Mouse (Mus musculus) NIH3T3 (cell line): ENCODE measurements around the gene Prm3.
A peak's percentile ranks its signal among the peaks of the same experiment; 100 is the strongest.
"Not testable (repeated sequence)": the region's sequence is repeated elsewhere in the genome, so short reads cannot be mapped to it uniquely, and the experiment has no call there.

Experiments
- DNase-seq: peaks from one replicate; pipeline ENCODE4 v3.0.0-alpha.2; 2012; ENCODE audit warnings: low read depth

The Prm3 gene

GRCm38 (mm10) chr16:10790702-10791101 is at the start of gene Prm3:
Gene Prm3, minus strand, starts transcription at chr16:10790914.
- DNase-seq, result no peak

DNA sequence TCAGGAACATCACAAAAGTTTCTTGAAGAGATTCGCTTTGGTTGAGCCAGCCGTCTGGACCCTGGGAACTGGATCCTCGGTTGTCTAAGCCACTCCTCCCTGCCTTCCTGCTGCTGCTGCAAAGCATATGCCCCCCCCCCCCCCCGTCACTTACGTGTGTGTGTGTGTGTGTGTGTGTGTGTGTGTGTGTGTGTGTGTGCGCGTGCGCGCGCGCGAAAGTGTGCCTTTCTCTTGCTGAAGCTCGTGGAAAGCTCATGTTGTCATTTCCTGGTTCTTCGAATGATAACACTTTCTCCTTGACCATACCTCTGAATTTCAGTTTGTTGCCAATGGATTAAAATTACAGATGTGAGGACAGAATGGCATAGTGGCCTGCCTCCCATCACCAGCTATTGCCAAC is 49.3 kb upstream of the Prm3 start:
- DNase-seq, result no peak

DNA sequence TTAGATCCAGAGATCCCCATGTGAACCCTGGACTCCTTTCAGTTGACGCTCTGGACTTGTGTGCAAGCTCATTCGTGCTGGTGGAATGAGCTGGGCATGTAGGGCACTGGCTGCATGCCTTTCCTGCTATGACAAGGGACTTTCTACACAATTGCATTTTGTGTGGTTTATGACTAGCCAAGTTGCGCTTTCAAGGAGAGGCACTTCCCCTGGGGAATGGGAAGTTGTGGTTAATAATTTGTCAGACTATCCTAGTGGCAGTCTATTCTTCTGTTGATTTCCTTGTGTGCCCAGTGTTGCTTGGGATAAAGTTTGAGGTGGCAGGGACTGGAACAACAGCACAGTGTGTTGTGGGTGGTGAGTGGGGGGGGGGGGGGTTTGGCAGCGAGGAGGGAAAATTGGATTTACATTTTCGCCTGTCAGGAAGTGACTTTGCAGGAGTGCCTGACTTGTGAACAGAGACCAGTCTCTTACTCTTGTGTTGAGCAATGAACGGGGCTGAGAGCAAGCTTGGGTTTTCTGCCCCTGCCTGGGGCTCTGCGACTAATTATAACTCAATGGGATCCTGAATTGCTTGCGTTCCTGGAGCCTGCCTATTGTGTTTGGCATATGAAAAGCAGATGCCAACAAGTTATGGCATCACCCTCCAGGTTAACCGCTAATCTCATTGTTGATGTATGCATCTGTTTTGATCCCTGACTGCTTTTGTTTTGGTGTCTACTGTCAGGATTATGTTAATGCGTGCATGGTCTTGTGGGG is 48.0 kb upstream of the Prm3 start:
- DNase-seq, result peak; percentile 49

DNA sequence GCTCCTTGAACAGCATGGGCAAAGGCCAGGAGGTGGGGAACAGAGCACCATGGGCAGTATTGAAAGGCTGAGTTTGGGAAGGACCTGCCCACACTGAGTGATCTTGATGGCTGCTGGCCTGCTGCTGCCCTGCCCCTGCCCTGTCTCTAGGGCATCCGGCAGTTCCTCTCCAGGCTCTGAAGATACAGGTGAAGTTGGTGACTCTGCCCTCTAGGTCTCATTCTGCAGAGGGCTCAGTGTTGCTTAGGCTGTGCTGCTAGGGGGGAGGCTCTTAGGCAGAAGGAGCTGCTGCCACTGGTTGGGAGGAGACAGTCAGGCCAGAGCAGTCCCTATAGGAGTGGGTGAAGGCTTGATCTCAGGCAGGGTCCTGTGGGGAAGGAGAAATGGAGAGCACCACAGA is 47.2 kb upstream of the Prm3 start:
- DNase-seq, result no peak

DNA sequence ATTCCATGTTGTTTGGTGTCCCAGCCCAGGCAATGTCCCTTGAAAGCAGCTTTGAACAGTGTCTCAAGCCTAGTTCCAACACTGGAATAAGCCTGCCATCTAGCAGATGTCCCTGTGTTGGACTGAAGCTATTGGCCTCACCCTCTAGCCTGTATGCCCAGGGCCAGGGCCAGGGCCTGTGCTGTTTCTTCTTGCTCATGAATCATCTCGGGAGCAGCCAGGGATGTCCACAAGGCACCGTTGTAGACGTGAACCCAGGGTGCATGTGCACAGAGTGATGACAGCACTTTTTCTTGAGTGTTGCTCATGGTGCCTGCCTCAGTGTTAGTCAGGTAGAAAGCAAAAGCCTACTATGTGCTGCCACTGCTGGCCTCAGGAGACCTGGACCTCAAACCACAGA is 46.5 kb upstream of the Prm3 start:
- no peak for DNase-seq

DNA sequence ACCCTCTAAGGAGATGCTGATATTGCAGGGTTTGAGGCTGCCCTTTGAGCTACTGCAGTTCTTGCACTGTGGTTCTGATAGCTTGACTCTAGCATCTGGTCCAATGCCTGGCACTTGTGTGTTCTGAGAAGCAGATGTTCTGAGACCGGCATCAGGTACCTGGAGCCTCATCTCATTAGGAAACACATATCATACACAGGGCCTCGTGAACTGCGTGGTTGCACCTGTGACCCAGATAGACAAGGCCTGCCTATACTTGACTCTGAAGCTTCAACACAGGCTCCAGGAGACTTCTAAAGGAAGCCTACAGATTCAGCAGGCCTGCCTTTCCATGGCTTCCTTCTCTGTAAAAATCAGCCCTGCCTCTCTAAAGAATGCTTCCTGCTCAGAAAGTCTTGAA is 45.7 kb upstream of the Prm3 start:
- DNase-seq, result no peak

DNA sequence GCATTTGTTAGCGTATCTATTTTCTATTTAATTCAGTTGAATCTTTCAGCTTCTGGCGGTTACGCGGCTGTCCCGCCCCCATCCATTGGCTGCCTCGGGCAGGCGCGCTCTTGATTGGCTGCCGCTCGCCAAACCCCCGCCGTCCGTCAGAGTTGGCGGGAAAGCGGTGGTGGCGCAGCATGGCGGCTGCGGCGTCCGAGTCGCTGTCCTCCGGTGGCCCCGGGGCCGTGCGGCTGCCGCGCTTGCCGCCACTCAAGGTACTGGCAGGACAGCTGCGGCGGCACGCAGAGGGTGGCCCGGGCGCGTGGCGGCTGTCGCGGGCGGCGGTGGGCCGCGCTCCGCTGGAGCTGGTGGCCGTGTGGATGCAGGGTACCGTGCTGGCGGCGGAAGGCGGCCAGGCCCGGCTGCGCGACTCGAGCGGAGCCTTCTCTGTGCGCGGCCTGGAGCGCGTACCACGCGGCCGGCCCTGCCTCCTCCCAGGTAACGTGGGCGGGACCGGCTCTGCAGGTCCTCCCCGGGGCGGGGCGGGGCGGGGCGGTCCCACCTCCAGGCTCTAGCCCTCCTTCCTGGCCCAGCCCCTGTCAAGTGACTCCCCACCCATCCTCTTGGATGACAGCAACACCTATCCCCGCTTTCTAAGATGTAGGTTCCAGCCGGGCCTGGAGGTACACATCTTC is 44.3 kb upstream of the Prm3 start, which contains the start of gene Rmi2:
TSS of gene Rmi2 (plus strand) at position 149 of the 677 bp plus-strand sequence.
- peak; percentile 91 for DNase-seq

DNA sequence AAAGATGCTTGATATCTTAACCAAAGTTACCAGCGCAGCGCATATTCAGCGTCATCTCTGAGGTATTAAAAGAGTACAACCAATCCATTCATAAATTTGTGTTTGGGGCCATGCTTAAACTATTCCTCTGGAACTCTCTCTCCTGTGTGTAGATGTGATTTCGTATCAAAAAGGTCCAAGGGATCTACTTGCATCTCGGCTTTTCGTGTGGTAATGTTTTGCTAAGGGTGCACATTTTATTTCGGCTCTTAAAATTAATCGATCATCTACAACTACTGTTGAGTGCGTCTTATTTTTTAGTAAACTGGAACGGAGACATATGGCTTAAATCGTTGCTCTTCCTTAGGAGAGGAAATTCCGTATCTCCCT is 43.8 kb upstream of the Prm3 start:
- no peak for DNase-seq

DNA sequence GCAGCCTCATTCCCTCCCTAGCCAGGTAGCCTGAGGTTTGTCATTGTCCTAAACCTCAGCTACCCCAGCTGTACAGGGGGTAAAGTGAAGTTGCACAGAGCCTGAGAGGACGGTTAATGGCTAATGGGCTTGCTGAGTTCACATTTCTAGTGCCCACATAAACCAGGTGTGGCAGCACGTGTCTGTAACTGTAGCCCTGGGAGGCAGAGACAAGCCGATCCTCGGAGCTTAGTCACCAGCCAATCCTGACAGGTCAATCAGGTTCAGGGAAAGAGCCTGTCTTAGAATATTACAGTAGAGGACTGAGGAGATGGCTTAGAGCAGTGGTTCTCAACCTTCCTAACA is 37.7 kb upstream of the Prm3 start:
- no peak for DNase-seq

- DNase-seq, result no peak
Measured at GRCm38 (mm10) chr16:10827766-10828460, 37.2 kb upstream of the Prm3 start.

DNA sequence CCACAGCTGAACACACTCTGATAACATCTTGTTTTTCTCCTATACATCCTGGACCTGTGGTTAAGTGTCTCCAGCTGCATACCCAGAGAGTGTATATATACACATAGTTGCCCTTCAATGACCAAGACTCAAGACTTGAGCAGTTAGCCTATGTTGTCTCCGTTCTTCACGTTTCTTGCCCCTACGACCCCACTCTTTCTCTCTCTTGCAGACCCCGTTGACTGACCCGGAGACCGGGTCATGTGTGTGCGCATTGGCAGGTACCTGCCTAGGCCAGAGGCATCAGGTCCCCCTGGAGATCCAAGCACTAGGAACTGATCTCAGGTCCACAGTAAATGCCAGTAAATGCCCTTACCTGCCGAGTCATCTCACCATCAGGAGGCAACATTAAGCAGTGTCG is 36.6 kb upstream of the Prm3 start:
- no peak for DNase-seq

DNA sequence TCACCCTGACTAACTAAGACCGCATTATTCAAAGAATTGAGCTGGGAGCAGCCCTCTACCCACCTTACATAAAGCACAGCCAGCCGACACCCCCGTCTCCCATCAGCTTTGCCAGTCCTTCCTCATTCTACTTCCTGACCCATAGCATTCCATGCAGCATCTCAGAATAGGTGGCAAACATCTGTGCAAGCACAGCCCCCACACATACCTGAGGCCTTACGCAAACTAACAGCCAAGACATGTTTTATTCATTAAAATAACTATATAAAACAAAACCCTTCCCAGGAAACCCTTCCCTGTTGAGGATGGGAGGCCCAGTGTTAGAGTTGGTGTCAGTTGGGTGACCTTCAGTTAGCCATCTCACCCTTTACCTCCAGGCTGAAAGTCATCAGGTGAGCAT is 35.1 kb upstream of the Prm3 start:
- DNase-seq, result no peak

DNA sequence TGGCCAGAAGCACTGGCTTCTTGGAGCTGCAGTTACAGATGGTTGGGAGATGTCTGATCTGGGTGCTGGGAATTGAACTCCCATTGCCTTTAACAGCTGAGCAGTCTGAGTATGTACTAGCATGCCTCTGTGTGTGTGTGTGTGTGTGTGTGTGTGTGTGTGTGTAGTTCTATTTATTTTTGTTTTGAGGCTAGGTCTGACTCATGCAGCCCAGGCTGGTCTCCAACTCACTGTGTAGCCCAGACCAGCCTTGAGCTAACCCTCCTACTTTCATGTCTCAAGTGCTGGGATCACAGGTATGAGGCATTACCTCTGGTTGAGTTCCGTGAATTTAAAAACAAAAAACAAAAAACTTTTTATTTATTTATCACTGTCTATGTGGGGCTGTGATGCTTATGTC is 33.8 kb upstream of the Prm3 start:
- DNase-seq, result peak; percentile 83

DNA sequence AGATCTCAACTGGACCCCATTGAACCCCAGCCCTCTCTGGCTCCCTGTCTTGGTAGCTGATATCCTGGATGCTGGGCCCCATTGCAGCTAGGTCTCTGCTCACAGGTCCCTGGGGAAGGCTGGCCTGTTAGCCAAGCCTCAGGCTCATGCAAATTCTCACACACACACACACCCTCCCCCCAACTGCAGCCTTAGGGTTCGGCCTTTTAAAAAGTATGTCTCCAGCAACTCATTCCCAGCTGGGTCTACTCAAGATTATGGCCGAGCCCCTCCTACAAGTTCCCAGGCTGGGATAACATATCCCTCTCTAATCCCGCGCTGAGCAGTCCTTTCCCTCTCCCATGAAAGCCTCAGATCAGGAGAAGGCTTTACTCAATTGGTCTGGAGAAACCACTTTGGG is 30.7 kb upstream of the Prm3 start:
- no peak for DNase-seq

GRCm38 (mm10) chr16:10819966-10820365 is 29.3 kb upstream of the Prm3 start:
- DNase-seq, result no peak

DNA sequence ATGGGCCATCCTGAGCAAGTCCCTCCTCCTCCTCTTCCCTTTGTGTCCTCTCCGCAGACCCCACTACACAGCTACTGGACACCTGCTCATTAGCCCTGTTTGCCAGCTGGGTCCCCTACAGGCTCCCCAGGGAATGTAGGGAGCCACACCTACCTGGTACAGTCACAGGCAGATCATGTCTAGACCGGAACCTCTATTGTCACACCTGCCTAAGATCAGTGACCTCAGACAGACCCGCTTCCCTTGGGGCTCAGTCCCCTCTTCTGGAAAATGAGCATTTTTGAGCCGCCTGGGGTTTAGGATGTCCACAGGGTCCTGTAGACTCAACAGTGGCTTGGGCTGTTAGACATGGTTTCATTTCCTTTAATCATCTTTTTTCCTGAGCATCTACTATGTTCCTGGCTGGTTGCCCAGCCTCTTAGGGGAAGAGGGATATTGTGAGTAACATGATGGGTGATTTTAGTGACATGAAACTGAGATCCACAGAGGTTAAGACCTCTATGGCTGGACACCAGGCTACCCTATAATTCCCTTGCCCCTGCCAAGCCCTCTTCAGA is 27.9 kb upstream of the Prm3 start:
- DNase-seq, result no peak

DNA sequence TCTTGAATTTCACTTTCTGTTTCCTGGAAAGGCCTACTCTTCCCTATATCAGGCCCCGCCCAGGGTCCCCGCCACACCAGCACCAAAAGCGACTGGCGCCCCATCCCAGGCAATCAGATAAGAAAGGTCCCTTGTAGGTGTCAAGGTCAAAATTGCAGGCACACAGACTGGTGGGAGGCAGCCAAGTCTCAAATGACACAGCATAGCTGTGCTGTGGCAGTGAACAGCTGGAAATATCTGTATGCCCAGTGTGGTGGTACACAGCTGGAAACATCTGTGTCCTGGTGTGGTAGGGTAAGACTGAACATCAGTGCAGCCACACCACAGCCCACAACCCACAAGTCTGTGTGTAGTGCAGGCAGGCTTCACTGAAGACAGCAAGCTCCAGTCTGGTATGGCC is 24.1 kb upstream of the Prm3 start:
- DNase-seq, result no peak

DNA sequence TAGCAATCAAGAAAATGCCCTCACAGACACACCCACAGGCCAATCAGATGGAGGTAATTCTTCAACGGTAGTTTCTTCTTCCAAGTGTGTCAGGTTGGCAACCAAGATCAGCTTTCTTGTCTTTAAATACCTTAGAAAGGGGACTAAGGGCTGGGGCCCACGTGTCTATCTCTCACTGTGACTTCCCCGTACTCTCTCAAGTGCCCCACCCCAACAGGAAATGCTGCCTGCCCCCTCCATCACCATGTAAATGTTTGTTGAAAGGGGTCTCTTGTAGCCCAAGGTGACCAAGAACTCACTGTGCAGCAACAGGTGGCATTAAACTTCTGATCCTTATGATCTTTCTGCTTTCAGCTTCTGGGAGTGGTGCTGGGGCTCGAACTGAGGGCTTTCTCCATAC is 23.0 kb upstream of the Prm3 start:
- no peak for DNase-seq

DNA sequence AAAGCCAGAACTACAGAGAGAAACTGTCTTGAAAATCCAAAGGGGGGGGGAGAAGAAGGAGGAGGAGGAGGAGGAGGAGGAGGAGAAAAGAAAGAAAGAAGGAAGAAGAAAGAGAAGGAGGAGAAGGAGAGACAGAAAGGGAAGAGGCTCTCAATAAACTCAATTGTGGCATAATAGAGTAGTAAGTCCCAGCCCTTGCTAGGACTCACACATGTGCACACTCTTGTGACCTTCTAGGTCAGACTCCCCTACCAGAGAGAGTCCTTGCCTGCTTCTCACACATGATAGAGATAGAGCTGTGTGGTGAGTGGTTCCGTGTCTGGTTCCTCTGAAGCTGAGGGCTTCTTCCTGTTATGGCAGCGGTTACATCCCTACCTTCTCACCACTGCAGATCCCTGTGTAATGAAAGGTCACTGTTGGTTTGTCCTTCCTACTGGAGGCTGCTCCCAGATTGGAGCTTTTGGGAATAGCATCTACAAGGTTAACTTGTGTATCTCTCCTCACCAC is 22.2 kb upstream of the Prm3 start, which contains the start of gene Gm11172:
TSS of gene Gm11172 (plus strand) at position 51 of the 507 bp plus-strand sequence.
- DNase-seq, result no peak

- no peak for DNase-seq
Measured at GRCm38 (mm10) chr16:10810376-10810775, 19.7 kb upstream of the Prm3 start.

DNA sequence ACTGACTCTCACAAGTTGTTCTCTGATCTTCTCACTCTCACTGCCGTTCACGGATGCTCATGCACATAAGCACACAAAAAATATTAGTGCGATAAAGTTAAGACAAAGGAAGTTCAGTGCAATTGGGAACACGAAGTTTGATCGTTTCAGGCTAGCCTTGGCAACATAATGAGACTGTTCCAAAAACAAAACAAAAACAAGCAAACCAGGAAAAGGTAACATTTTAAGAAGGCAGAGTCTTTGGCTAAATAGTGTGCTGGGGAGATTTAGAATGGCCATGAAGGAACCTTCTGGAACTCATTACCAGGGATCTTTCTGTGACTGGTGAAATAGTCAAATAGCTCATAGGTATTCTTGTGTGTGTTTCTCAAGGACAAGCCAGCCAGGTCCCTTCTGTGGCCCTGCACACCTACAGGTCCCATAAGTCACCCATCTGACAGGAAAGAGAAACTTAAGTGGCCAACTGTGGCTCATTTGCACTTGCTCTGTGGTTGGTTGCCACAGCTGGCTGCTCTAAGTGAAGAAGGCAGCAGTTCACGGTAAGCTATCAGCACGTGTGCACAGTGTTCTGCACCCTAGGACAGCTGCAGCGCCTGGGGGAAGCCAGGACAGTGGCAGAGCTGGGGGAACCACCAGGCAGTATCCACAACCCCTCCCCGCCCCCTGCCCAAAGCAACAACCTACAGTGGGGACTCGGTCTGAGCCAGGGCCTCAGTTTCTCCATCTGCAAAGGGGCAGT is 15.2 kb upstream of the Prm3 start, which contains the start of gene Prm1:
TSS of gene Prm1 (minus strand) at position 51 of the 739 bp plus-strand sequence.
- no peak for DNase-seq

DNA sequence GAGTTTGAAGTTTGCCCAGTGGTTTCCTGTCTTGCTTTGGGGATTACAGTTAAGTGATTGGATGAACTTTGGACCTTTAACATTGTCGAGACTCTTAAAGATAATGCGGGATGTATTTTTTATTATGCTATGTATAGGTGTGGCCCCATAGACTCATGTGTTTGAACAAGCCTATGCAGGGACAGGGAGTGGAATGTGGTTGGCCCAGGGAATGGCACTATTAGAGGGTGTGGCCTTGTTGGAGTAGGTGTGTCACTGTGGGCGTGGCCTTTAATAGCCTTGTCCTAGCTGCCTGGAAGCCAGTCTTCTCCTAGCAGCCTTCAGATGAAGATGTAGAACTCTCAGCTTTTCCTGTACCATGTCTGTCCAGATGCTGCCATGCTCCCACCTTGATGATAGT is 11.7 kb upstream of the Prm3 start:
- DNase-seq, result not testable (repeated sequence)
